Mouse (Mus musculus) embryo, embryonic 11.5 days (tissue): ENCODE data around the gene Aip.
"Not testable (repeated sequence)": the region's sequence is repeated elsewhere in the genome, so short reads cannot be mapped to it uniquely, and the experiment has no call there.

Experiments
- DNase-seq: peaks from one replicate; pipeline ENCODE4 v3.0.0-alpha.2; 2012; ENCODE audit warnings: low read depth, low spot score

Aip gene

GRCm38 (mm10) chr19:4091383-4091782 is 34.3 kb downstream of the Aip start:
- no peak for DNase-seq

- DNase-seq = no peak
Observed at GRCm38 (mm10) chr19:4090446-4090845, 35.2 kb downstream of the Aip start.

GRCm38 (mm10) chr19:4089128-4089527 is 36.5 kb downstream of the Aip start:
- DNase-seq = no peak

GRCm38 (mm10) chr19:4088146-4088545 is 37.5 kb downstream of the Aip start:
- no peak for DNase-seq

GRCm38 (mm10) chr19:4087090-4087489 is 38.6 kb downstream of the Aip start:
- DNase-seq = no peak

GRCm38 (mm10) chr19:4086156-4086555 is 39.5 kb downstream of the Aip start:
- no peak for DNase-seq

GRCm38 (mm10) chr19:4084984-4085383 is 40.7 kb downstream of the Aip start:
- no peak for DNase-seq

- DNase-seq = no peak
Observed at GRCm38 (mm10) chr19:4083826-4084225, 41.8 kb downstream of the Aip start.

- DNase-seq = no peak
Observed at GRCm38 (mm10) chr19:4083316-4083715, 42.3 kb downstream of the Aip start.

- no peak for DNase-seq
Observed at GRCm38 (mm10) chr19:4082219-4082965, 43.3 kb downstream of the Aip start.

- no peak for DNase-seq
Observed at GRCm38 (mm10) chr19:4081394-4081793, 44.3 kb downstream of the Aip start, which contains the start of gene Cabp2. Cabp2 (plus strand) TSS chr19:4081578.

GRCm38 (mm10) chr19:4080511-4081009 is 45.1 kb downstream of the Aip start:
- no peak for DNase-seq

GRCm38 (mm10) chr19:4079594-4079993 is 46.1 kb downstream of the Aip start:
- DNase-seq = no peak

GRCm38 (mm10) chr19:4075531-4075930 is 50.1 kb downstream of the Aip start:
- no peak for DNase-seq

- DNase-seq = no peak
Observed at GRCm38 (mm10) chr19:4072706-4073424, 52.8 kb downstream of the Aip start.

- DNase-seq = no peak
Observed at GRCm38 (mm10) chr19:4071406-4071805, 54.3 kb downstream of the Aip start.

GRCm38 (mm10) chr19:4070756-4071155 is 54.9 kb downstream of the Aip start:
- no peak for DNase-seq

- no peak for DNase-seq
Observed at GRCm38 (mm10) chr19:4070311-4070710, 55.3 kb downstream of the Aip start.

- DNase-seq = no peak
Observed at GRCm38 (mm10) chr19:4068717-4069410, 56.8 kb downstream of the Aip start.

- not testable (repeated sequence) for DNase-seq
Observed at GRCm38 (mm10) chr19:4068242-4068641, 57.4 kb downstream of the Aip start.

GRCm38 (mm10) chr19:4066877-4067276 is 58.8 kb downstream of the Aip start:
- DNase-seq = no peak

GRCm38 (mm10) chr19:4066280-4066679 is 59.4 kb downstream of the Aip start:
- DNase-seq = no peak
